Mouse (Mus musculus): ENCODE results near the gene Nasp. TPM values are rescaled to one million over a fixed set of nuclear protein-coding genes. Genes with fewer than 3 reads are reported as not detected.

Gene Nasp
- polyA plus RNA-seq, 1 experiment from 2014 or later, result 105 TPM

GRCm38 (mm10) chr4:116555413-116556300 lies 72.1 kb downstream of the Nasp start, which contains the start of gene Tmem69:
Gene Tmem69 (minus strand): TSS chr4:116555936.
- Histone ChIP-seq H3K27ac (ENCODE audit: low read depth, low read length) (peak within 1 kb of the TSS; percentile 75), H3K4me2 (ENCODE audit: low read depth, low read length) (peak within 1 kb of the TSS; percentile 92), H3K9ac (replicated peaks; ENCODE audit: low read depth, low read length) (peak within 1 kb of the TSS; percentile 56), H3K36me3 (ENCODE audit: control insufficient read depth, insufficient read depth, low read length) (no peaks in the 10 kb centered on the region), H3K9me3 (ENCODE audit: control insufficient read depth, low read length) (no peaks in the 10 kb centered on the region), H3K4me1 (ENCODE audit: control insufficient read depth, insufficient read depth, low read length) (peaks cover 13% of the 10 kb centered on the region; the same call in 1 of the 2 replicates), H3K27me3 (ENCODE audit: control insufficient read depth, insufficient read depth, low read length) (no peaks in the 10 kb centered on the region), H3K4me3 (ENCODE audit: low read depth, low read length) (peak within 1 kb of the TSS; percentile 92)
- ATAC-seq (ENCODE audit: low read depth), result no peak
- 4% methylated on average over 23 of the region's 23 CpGs for WGBS

DNA sequence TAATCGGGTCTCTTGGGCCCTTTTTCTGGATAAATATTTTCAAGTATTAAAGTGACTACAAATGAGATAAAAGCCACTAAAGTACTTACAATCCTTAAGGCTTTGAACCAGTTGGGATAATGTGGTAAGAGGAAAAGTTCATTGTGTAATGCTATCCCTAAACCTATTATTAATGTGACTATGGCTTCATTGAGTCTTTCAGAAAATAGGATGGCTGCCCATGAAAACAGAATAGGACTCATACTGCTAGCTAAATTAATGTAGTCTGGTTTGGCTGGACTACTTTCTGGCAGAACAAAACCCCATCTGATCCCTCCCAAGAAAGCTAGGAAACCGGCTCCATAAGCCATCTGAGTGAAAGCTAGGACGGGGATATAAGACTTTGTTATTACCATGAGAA lies 74.7 kb downstream of the Nasp start:
- H3K36me3 ChIP-seq (ENCODE audit: control insufficient read depth, insufficient read depth, low read length), result no peaks in the 10 kb centered on the region
- no peaks in the 10 kb centered on the region for H3K9me3 ChIP-seq (ENCODE audit: control insufficient read depth, low read length)
- no peaks in the 10 kb centered on the region for H3K27me3 ChIP-seq (ENCODE audit: control insufficient read depth, insufficient read depth, low read length)
- WGBS, result 92% methylated on average over 3 of the region's 3 CpGs
- no peak overlapping the region for H3K4me2 ChIP-seq (ENCODE audit: low read depth, low read length)
- H3K4me1 ChIP-seq (ENCODE audit: control insufficient read depth, insufficient read depth, low read length), result 0 out of 2 replicates have a peak, but pooled peaks cover 5% of the 10 kb centered on the region
- no peak for ATAC-seq (ENCODE audit: low read depth)
- H3K9ac ChIP-seq (replicated peaks; ENCODE audit: low read depth, low read length), result no peak overlapping the region
- no peak overlapping the region for H3K4me3 ChIP-seq (ENCODE audit: low read depth, low read length)
- no peak overlapping the region for H3K27ac ChIP-seq (ENCODE audit: low read depth, low read length)

Other genes with a start within 250 kb of the Nasp start
- gene Mast2, start 163.8 kb downstream of the Nasp start, polyA plus RNA-seq (2014; fragmentation: Nextera tagmentation; extraction: Ambion mirVana), result 53.0 and 72.5 TPM in 2 replicates
- gene Ipp, start 120.4 kb downstream of the Nasp start, polyA plus RNA-seq (2014; fragmentation: Nextera tagmentation; extraction: Ambion mirVana), result 4.0 and 5.3 TPM in 2 replicates
- gene Tmem69, start 72.0 kb downstream of the Nasp start, polyA plus RNA-seq (2014; fragmentation: Nextera tagmentation; extraction: Ambion mirVana), result 28.1 and 29.5 TPM in 2 replicates
- 18.5 and 22.4 TPM in 2 replicates for gene Gpbp1l1, start 70.3 kb downstream of the Nasp start, polyA plus RNA-seq (2014; fragmentation: Nextera tagmentation; extraction: Ambion mirVana)
- 5.7 and 6.0 TPM in 2 replicates for gene Ccdc17, start 31.3 kb downstream of the Nasp start, polyA plus RNA-seq (2014; fragmentation: Nextera tagmentation; extraction: Ambion mirVana)
- 710 and 714 TPM in 2 replicates for gene Akr1a1, start 23.7 kb upstream of the Nasp start, polyA plus RNA-seq (2014; fragmentation: Nextera tagmentation; extraction: Ambion mirVana)
- 311 and 387 TPM in 2 replicates for gene Prdx1, start 57.6 kb upstream of the Nasp start, polyA plus RNA-seq (2014; fragmentation: Nextera tagmentation; extraction: Ambion mirVana)
- gene Mmachc, start 80.5 kb upstream of the Nasp start, polyA plus RNA-seq (2014; fragmentation: Nextera tagmentation; extraction: Ambion mirVana), result 16.1 and 18.6 TPM in 2 replicates
- 8.4 and 9.0 TPM in 2 replicates for gene Ccdc163, start 80.6 kb upstream of the Nasp start, polyA plus RNA-seq (2014; fragmentation: Nextera tagmentation; extraction: Ambion mirVana)
- gene Tesk2, start 93.0 kb upstream of the Nasp start, polyA plus RNA-seq (2014; fragmentation: Nextera tagmentation; extraction: Ambion mirVana), result 2.8 and 3.7 TPM in 2 replicates
- gene Toe1, start 179.7 kb upstream of the Nasp start, polyA plus RNA-seq (2014; fragmentation: Nextera tagmentation; extraction: Ambion mirVana), result 28.8 and 29.5 TPM in 2 replicates
- 4.8 and 7.0 TPM in 2 replicates for gene Mutyh, start 179.8 kb upstream of the Nasp start, polyA plus RNA-seq (2014; fragmentation: Nextera tagmentation; extraction: Ambion mirVana)
- 1.5 and 2.7 TPM in 2 replicates for gene Hpdl, start 193.8 kb upstream of the Nasp start, polyA plus RNA-seq (2014; fragmentation: Nextera tagmentation; extraction: Ambion mirVana)
- gene Zswim5, start 249.4 kb upstream of the Nasp start, polyA plus RNA-seq (2014; fragmentation: Nextera tagmentation; extraction: Ambion mirVana), result 6.4 and 8.1 TPM in 2 replicates